Mouse (Mus musculus): ENCODE results near the gene Rbm6. TPM values are rescaled to one million over a fixed set of nuclear protein-coding genes. Genes with fewer than 3 reads are reported as not detected.

Gene Rbm6
- polyA plus RNA-seq (2015; fragmentation: Nextera tagmentation; extraction: Ambion mirVana): 14.3 and 17.0 TPM in 2 replicates

GRCm38 (mm10) chr9:107873137-107873536 lies at the start of gene Rbm6:
Gene Rbm6, minus strand, starts transcription at chr9:107873237.
- H3K9ac ChIP-seq (replicated peaks): peak within 1 kb of the TSS; percentile 96
- H3K4me3 ChIP-seq (ENCODE audit: low read depth, low read length): peak within 1 kb of the TSS; percentile 88
- peaks cover 5% of the 10 kb centered on the region; the same call in 1 of the 2 replicates for H3K36me3 ChIP-seq (replicated peaks; ENCODE audit: insufficient read depth, low read length)
- DNase-seq (no peak), ATAC-seq (no peak)
- H3K27me3 ChIP-seq (ENCODE audit: insufficient read depth, low read length): no peaks in the 10 kb centered on the region
- H3K4me1 ChIP-seq (ENCODE audit: insufficient read depth): peaks cover 19% of the 10 kb centered on the region
- H3K4me2 ChIP-seq (ENCODE audit: low read depth, low read length): peak within 1 kb of the TSS; percentile 78
- H3K9me3 ChIP-seq (ENCODE audit: low read length): no peaks in the 10 kb centered on the region
- 5% methylated on average over 14 of the region's 14 CpGs for WGBS (ENCODE audit: insufficient replicate concordance)
- no peak for TF ChIP-seq CTCF (IDR thresholded peaks at IDR 0.05; ENCODE audit: low read depth)
- TF ChIP-seq EP300 (IDR thresholded peaks at IDR 0.05; ENCODE audit: low read depth): peak; percentile 6; the same call in 1 of the 2 replicates
- H3K27ac ChIP-seq (ENCODE audit: low read depth): peak within 1 kb of the TSS; percentile 98

- Histone ChIP-seq H3K4me2 (ENCODE audit: low read depth, low read length) (no peak overlapping the region), H3K9ac (replicated peaks) (no peak overlapping the region), H3K4me1 (ENCODE audit: insufficient read depth) (peaks cover 3% of the 10 kb centered on the region; the same call in 1 of the 2 replicates), H3K4me3 (ENCODE audit: low read depth, low read length) (no peak overlapping the region), H3K27ac (ENCODE audit: low read depth) (no peak overlapping the region), H3K36me3 (replicated peaks; ENCODE audit: insufficient read depth, low read length) (0 out of 2 replicates have a peak, but pooled peaks cover 2% of the 10 kb centered on the region), H3K9me3 (ENCODE audit: low read length) (no peaks in the 10 kb centered on the region), H3K27me3 (ENCODE audit: insufficient read depth, low read length) (no peaks in the 10 kb centered on the region)
- DNase-seq (no peak), ATAC-seq (no peak)
- TF ChIP-seq EP300 (IDR thresholded peaks at IDR 0.05; ENCODE audit: low read depth) (no peak), CTCF (IDR thresholded peaks at IDR 0.05; ENCODE audit: low read depth) (no peak)
- WGBS (ENCODE audit: insufficient replicate concordance): 68% methylated on average over 5 of the region's 5 CpGs
Observed at GRCm38 (mm10) chr9:107919441-107919840, 46.4 kb upstream of the Rbm6 start.

GRCm38 (mm10) chr9:107918884-107919283 lies 45.8 kb upstream of the Rbm6 start:
- H3K27me3 ChIP-seq (ENCODE audit: insufficient read depth, low read length): no peaks in the 10 kb centered on the region
- no peak for DNase-seq
- no peak for ATAC-seq
- 0 out of 2 replicates have a peak, but pooled peaks cover 2% of the 10 kb centered on the region for H3K36me3 ChIP-seq (replicated peaks; ENCODE audit: insufficient read depth, low read length)
- WGBS (ENCODE audit: insufficient replicate concordance): 77% methylated on average over 6 of the region's 6 CpGs
- no peak overlapping the region for H3K27ac ChIP-seq (ENCODE audit: low read depth)
- no peak overlapping the region for H3K4me2 ChIP-seq (ENCODE audit: low read depth, low read length)
- no peak overlapping the region for H3K4me3 ChIP-seq (ENCODE audit: low read depth, low read length)
- H3K9me3 ChIP-seq (ENCODE audit: low read length): no peaks in the 10 kb centered on the region
- peaks cover 3% of the 10 kb centered on the region; the same call in 1 of the 2 replicates for H3K4me1 ChIP-seq (ENCODE audit: insufficient read depth)
- H3K9ac ChIP-seq (replicated peaks): no peak overlapping the region
- TF ChIP-seq EP300 (IDR thresholded peaks at IDR 0.05; ENCODE audit: low read depth) (no peak), CTCF (IDR thresholded peaks at IDR 0.05; ENCODE audit: low read depth) (no peak)

GRCm38 (mm10) chr9:107917895-107918608 lies 45.0 kb upstream of the Rbm6 start:
- no peaks in the 10 kb centered on the region for H3K9me3 ChIP-seq (ENCODE audit: low read length)
- no peaks in the 10 kb centered on the region for H3K4me1 ChIP-seq (ENCODE audit: insufficient read depth)
- DNase-seq (no peak), ATAC-seq (no peak)
- no peak overlapping the region for H3K4me2 ChIP-seq (ENCODE audit: low read depth, low read length)
- 47% methylated on average over 13 of the region's 13 CpGs for WGBS (ENCODE audit: insufficient replicate concordance)
- no peak overlapping the region for H3K27ac ChIP-seq (ENCODE audit: low read depth)
- H3K9ac ChIP-seq (replicated peaks): no peak overlapping the region
- no peaks in the 10 kb centered on the region for H3K27me3 ChIP-seq (ENCODE audit: insufficient read depth, low read length)
- TF ChIP-seq EP300 (IDR thresholded peaks at IDR 0.05; ENCODE audit: low read depth): no peak
- TF ChIP-seq CTCF (IDR thresholded peaks at IDR 0.05; ENCODE audit: low read depth): no peak
- no peak overlapping the region for H3K4me3 ChIP-seq (ENCODE audit: low read depth, low read length)
- H3K36me3 ChIP-seq (replicated peaks; ENCODE audit: insufficient read depth, low read length): 0 out of 2 replicates have a peak, but pooled peaks cover 2% of the 10 kb centered on the region

- ATAC-seq (no peak), DNase-seq (no peak)
- Histone ChIP-seq H3K36me3 (replicated peaks; ENCODE audit: insufficient read depth, low read length) (0 out of 2 replicates have a peak, but pooled peaks cover 2% of the 10 kb centered on the region), H3K4me3 (ENCODE audit: low read depth, low read length) (no peak overlapping the region), H3K4me1 (ENCODE audit: insufficient read depth) (no peaks in the 10 kb centered on the region), H3K9ac (replicated peaks) (no peak overlapping the region), H3K27me3 (ENCODE audit: insufficient read depth, low read length) (no peaks in the 10 kb centered on the region), H3K9me3 (ENCODE audit: low read length) (no peaks in the 10 kb centered on the region), H3K27ac (ENCODE audit: low read depth) (no peak overlapping the region), H3K4me2 (ENCODE audit: low read depth, low read length) (no peak overlapping the region)
- 73% methylated on average over 16 of the region's 16 CpGs for WGBS (ENCODE audit: insufficient replicate concordance)
- TF ChIP-seq CTCF (IDR thresholded peaks at IDR 0.05; ENCODE audit: low read depth): no peak
- no peak for TF ChIP-seq EP300 (IDR thresholded peaks at IDR 0.05; ENCODE audit: low read depth)
Observed at GRCm38 (mm10) chr9:107914764-107915420, 41.9 kb upstream of the Rbm6 start.

- Histone ChIP-seq H3K9me3 (ENCODE audit: low read length) (no peaks in the 10 kb centered on the region), H3K27ac (ENCODE audit: low read depth) (no peak overlapping the region), H3K36me3 (replicated peaks; ENCODE audit: insufficient read depth, low read length) (no peaks in the 10 kb centered on the region), H3K4me1 (ENCODE audit: insufficient read depth) (peaks cover 25% of the 10 kb centered on the region), H3K27me3 (ENCODE audit: insufficient read depth, low read length) (no peaks in the 10 kb centered on the region), H3K4me3 (ENCODE audit: low read depth, low read length) (no peak overlapping the region), H3K4me2 (ENCODE audit: low read depth, low read length) (no peak overlapping the region), H3K9ac (replicated peaks) (no peak overlapping the region)
- DNase-seq: no peak
- no peak for ATAC-seq
- TF ChIP-seq CTCF (IDR thresholded peaks at IDR 0.05; ENCODE audit: low read depth) (no peak), EP300 (IDR thresholded peaks at IDR 0.05; ENCODE audit: low read depth) (no peak)
- WGBS (ENCODE audit: insufficient replicate concordance): 78% methylated on average over 15 of the region's 15 CpGs
Observed at GRCm38 (mm10) chr9:107910025-107910769, 37.2 kb upstream of the Rbm6 start.
